Mouse (Mus musculus) thymus, adult 2 months (tissue): ENCODE measurements around the gene Anapc11. TPM values are rescaled to one million over a fixed set of nuclear protein-coding genes. Genes with fewer than 3 reads are reported as not detected.

ENCODE experiments used
- DNase-seq: peaks from one replicate; pipeline ENCODE4 v3.0.0; 2021
- H3K27ac ChIP-seq: fragments of 200-500 bp; 2 replicates; pipeline ENCODE4 v1.5.1; 2012; ENCODE audit warnings: low read length, control low read depth; ENCODE audit not compliant: control insufficient read depth, insufficient read depth
- H3K27me3 ChIP-seq: fragments of 200-500 bp; 2 replicates; pipeline ENCODE4 v1.6.1; 2012; ENCODE audit warnings: mild to moderate bottlenecking, low read length, moderate library complexity, mixed read lengths; ENCODE audit not compliant: control insufficient read depth, insufficient read depth
- H3K36me3 ChIP-seq: fragments of 200-500 bp; 2 replicates; pipeline ENCODE4 v1.6.1; 2012; ENCODE audit warnings: mild to moderate bottlenecking, low read length, moderate library complexity; ENCODE audit not compliant: control insufficient read depth, insufficient read depth
- H3K4me1 ChIP-seq: fragments of 200-500 bp; replicated peaks from 2 replicates; pipeline ENCODE4 v1.6.1; 2012; ENCODE audit warnings: low read length; ENCODE audit not compliant: control insufficient read depth, insufficient read depth
- H3K4me3 ChIP-seq: fragments of 200-500 bp; 2 replicates; pipeline ENCODE4 v1.5.1; 2012; ENCODE audit warnings: mild to moderate bottlenecking, low read length, control low read depth, moderate library complexity; ENCODE audit not compliant: control insufficient read depth, insufficient read depth
- CTCF ChIP-seq: fragments of 200-500 bp; IDR thresholded peaks from 2 replicates; pipeline ENCODE4 v1.5.1; 2012; ENCODE audit warnings: mild to moderate bottlenecking, control low read depth, low read length, moderate library complexity, borderline replicate concordance; ENCODE audit not compliant: control insufficient read depth, poor library complexity, insufficient read depth; ENCODE audit errors: extremely low read depth
- POLR2A ChIP-seq: fragments of 200-500 bp; IDR thresholded peaks from 2 replicates; pipeline ENCODE4 v1.6.1; 2012; ENCODE audit warnings: mild to moderate bottlenecking, low read length, control low read depth, moderate library complexity; ENCODE audit not compliant: control insufficient read depth, poor library complexity, insufficient read depth; ENCODE audit errors: extremely low read depth
- WGBS: fragments of 180-500 bp; shearing (Covaris S2); methylation state at CpG from one replicate; pipeline ENCODE4 v1.1.7; 2018; 5-methylcytosine and 5-hydroxymethylcytosine counted together
- polyA plus RNA-seq: library from polyadenylated mRNA; depleted of rRNA; stranded (reverse); fragments of >200 nt; gene quantifications from 2 replicates; pipeline ENCODE4 v1.2.3, GENCODE M21; 2012

The Anapc11 gene
- polyA plus RNA-seq, 1 experiment: 140 TPM

DNA sequence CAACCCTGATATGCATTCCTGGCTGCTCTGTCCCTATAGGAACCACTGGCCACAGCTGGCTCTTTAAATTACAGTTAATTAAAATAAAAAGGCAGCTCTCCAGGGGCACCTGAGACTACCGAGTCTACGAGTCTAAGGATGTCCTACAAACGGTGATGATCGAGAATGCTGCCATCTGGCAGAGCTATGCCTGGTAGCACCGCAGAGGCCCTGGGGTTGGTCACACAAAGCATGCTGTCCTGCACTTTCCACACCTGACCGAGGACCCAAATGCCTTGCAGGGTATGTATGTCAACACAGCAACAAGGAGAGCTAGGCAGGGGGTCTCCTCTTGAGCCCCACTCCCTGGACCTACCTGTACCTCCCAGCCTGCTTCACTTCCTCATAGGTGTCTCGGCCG lies 15.8 kb downstream of the Anapc11 start:
- peaks cover 11% of the 10 kb centered on the region for H3K4me1 ChIP-seq
- H3K27me3 ChIP-seq: no peaks in the 10 kb centered on the region
- no peak overlapping the region for H3K4me3 ChIP-seq
- WGBS: 96% methylated on average over 8 of the region's 8 CpGs
- no peak for TF ChIP-seq CTCF
- no peak overlapping the region for H3K27ac ChIP-seq
- peaks cover 9% of the 10 kb centered on the region for H3K36me3 ChIP-seq
- DNase-seq: no peak

DNA sequence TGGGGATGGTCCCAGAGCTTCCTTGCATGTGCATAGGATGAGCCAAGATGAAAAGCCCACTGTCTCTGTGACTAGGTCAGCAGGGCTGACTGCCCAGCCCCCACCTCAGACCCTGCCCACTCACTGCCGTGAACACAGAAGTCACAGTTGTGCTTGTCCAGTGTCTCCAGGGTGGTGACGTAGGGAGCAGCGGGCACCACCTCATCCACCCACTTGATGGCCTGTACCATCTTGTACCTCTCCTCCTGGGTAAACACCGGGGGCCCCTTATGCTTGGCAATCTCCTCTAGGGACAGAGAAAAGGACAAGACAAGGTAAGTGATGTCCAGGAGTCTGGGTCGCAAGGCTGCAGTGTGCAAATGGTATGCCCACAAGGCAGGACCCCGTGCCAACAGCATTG lies 16.9 kb downstream of the Anapc11 start:
- peaks cover 11% of the 10 kb centered on the region for H3K4me1 ChIP-seq
- no peaks in the 10 kb centered on the region for H3K27me3 ChIP-seq
- 97% methylated on average over 6 of the region's 6 CpGs for WGBS
- H3K4me3 ChIP-seq: no peak overlapping the region
- DNase-seq: no peak
- H3K27ac ChIP-seq: no peak overlapping the region
- peaks cover 13% of the 10 kb centered on the region for H3K36me3 ChIP-seq
- TF ChIP-seq CTCF (no peak), POLR2A (no peak)

DNA sequence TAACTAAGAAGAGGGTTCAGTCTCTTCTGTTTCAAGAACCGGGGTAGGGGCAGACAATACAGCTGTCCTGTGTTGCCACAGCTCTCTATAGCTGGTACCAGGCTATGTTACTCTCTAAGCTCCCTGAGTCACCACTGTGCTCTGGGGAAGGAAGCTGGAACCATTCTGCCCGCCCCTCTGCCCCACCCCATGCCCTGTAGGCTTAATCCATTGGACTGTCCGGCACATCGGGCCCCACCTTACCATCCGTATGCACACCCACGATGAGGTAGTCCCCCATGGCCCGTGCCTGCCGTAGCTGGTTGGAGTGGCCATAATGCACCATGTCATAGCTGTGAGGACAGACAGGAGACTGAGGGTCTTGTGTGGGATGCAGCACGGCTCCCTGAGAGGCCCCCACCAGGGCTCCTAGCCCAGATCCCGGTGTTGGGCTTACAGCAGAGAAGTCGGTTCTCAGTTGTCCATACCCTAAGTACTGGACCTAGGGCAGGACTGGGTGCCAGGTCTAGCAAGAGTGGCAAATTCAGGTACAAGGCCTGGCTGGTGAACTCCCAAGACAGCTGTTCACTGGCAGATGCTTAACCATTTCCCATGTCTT lies 17.5 kb downstream of the Anapc11 start:
- no peak for DNase-seq
- Histone ChIP-seq H3K4me1 (peaks cover 11% of the 10 kb centered on the region), H3K27me3 (no peaks in the 10 kb centered on the region), H3K27ac (no peak overlapping the region), H3K36me3 (peaks cover 14% of the 10 kb centered on the region), H3K4me3 (no peak overlapping the region)
- WGBS: 96% methylated on average over 11 of the region's 11 CpGs
- no peak for TF ChIP-seq POLR2A
- no peak for TF ChIP-seq CTCF

DNA sequence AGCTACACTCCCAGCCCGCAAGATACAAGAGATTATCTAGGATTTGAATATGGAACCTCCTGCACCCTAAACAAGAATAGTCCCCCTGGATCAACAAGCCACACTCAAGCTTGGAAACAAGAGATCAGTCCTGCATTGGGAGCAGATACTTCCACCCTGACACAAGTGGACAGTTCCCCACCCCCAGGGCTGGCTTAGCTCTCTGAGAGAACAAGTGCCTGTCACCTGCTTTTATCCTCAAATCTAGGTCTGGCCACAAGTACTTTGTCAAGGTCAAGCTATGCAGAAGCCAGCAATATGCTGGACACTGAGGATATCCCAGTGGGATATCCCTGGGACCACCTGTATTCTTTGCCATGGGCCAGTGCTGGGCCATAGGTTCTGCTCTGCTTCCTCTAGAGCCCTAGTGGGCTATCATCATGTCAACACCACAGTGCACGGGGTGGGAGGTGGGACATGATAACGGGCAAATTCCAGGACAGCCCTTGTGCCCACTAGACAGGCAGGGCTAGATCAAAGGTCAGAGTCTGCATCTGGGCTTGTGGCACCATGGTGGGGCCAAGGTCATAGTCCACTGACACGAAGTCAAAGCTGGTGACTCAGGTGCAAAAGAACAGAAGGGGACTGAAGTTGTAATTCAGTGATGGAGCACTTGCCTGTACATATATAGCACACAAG lies 18.5 kb downstream of the Anapc11 start:
- Histone ChIP-seq H3K27ac (no peak overlapping the region), H3K4me3 (peak overlapping the region; percentile 73), H3K4me1 (peaks cover 11% of the 10 kb centered on the region), H3K36me3 (peaks cover 18% of the 10 kb centered on the region), H3K27me3 (no peaks in the 10 kb centered on the region)
- 63% methylated on average over 4 of the region's 4 CpGs for WGBS
- DNase-seq: no peak
- TF ChIP-seq POLR2A: no peak
- TF ChIP-seq CTCF: no peak

DNA sequence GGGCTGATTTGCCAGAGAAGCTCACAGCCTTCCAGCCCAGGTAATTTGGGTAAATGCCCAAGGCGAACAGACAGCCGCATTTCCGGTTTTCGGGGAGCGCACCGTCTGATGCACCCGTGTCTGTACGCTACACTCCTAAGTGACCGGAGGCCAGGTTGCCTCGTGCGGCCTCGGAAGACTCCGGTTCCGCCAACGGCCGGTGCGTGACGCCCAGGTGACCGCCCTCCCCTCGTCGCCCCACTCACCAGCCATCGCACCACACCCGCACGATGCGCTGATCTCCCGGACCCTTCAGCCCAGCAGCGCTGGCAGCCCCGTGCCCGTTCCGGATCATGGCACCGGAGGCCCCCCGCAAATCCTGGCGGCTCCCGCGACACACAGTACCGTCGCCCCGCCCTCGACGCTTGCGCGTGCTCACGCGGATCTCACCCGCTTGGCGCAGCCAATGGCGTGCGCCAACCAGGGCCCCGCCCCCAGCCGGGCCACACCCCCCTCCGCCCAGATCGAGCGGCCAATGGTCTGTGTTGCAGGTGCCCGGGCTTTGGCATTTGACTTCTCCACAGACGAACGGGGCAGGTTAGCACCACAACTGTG lies 19.4 kb downstream of the Anapc11 start, which contains the start of gene Pcyt2:
Pcyt2 (minus strand) TSS at position 418 of the 594 bp plus-strand sequence.
- Histone ChIP-seq H3K36me3 (peaks cover 25% of the 10 kb centered on the region), H3K4me3 (peak within 1 kb of the TSS; percentile 73), H3K27ac (no peak within 1 kb of the TSS), H3K27me3 (no peaks in the 10 kb centered on the region), H3K4me1 (peaks cover 11% of the 10 kb centered on the region)
- TF ChIP-seq CTCF (no peak), POLR2A (peak; percentile 68; the same call in 1 of the 2 replicates)
- DNase-seq: peak; percentile 92
- under 1% methylated on average over 56 of the region's 56 CpGs for WGBS

DNA sequence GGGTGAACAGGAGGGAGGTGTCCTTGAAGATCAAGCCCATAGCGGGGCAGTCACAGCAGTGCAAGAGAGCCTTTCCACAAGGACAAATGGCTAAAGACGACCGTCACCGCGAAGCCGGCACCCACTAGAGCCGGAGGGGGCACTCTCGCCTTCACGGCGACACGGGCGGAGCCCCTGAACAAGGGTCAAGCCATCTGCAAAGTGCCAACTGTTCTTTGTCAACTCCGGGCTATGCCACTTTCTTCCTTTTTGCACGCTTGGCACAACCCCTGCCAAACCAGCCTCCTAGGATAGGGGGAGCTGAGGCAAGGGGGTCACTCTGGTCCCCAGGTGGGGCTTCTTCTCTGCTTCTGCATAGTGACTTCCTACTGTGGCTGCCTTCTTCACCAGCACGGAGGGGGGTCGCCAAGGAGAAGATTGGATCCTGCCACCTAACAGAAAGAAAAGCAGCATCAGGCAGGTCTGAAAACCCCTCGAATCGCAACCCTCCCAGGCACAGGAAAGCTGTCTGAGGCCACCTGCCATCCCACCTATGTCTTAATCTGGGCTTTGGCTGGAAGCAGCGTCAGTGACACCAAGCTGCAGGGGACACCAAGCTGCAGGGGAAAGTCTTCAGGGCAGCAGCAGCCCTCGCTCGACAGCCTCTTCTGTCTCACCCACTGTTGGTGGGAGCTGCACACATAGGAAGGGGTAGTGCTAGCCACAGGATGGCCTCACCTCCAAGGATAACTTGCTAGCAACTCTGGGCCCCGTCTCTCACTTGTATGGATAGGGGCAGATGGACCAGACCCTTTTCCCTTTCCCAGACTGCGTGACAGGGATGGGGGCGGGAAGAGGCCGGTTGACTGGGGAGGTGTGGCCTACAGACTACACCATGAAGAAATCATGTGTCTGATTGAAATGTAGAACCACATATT lies 20.7 kb downstream of the Anapc11 start:
- WGBS: 98% methylated on average over 25 of the region's 25 CpGs
- H3K4me3 ChIP-seq: no peak overlapping the region
- H3K4me1 ChIP-seq: peaks cover 18% of the 10 kb centered on the region
- H3K36me3 ChIP-seq: peaks cover 32% of the 10 kb centered on the region
- no peaks in the 10 kb centered on the region for H3K27me3 ChIP-seq
- H3K27ac ChIP-seq: no peak overlapping the region
- TF ChIP-seq CTCF: no peak
- no peak for TF ChIP-seq POLR2A
- DNase-seq: no peak
